ENCODE assay signal across 9 mouse cellular contexts in genomic region chr13:31518411-31518886, GRCm38 (mm10). TPM values are rescaled to one million over a fixed set of nuclear protein-coding genes. Genes with fewer than 3 reads are reported as not detected.
DNase-seq lines count a peak whose midpoint lies in the region; ATAC-seq and TF ChIP-seq lines count a peak whose summit lies in the region.
"Had no signal": no experiment of that assay in that cellular context is flagged by ENCODE, and none has a peak within 500 bp of the region (broad histone marks: within the 10 kb centered on the region; RNA-seq: fewer than 3 reads in every experiment).

No protein-coding gene starts in this region.

- H3K4me1 ChIP-seq in heart, embryonic 10.5 days = no peaks in the 10 kb centered on the region
- H3K4me1 ChIP-seq in small intestine, adult 2 months (ENCODE audit: control insufficient read depth, insufficient read depth, insufficient read length, low read length) = peaks cover 12% of the 10 kb centered on the region
- H3K4me1 ChIP-seq: embryonic facial prominence, embryonic 12.5 days had no signal

- ATAC-seq in megakaryocyte progenitor cell, adult 5-6 weeks (replicated peaks; ENCODE audit: poor library complexity) = no peak
- no peak for ATAC-seq in activated CD4-positive, CD25-positive, alpha-beta regulatory T cell, adult 4 months

- no peak for TF ChIP-seq POLR2A in small intestine, adult 2 months (IDR thresholded peaks at IDR 0.05; ENCODE audit: low read depth, low read length)

- TF ChIP-seq CTCF in small intestine, adult 2 months (IDR thresholded peaks at IDR 0.05; ENCODE audit: extremely low read depth, insufficient read length, insufficient replicate concordance, low read depth, low read length) = no peak

- H3K27ac ChIP-seq in heart, embryonic 10.5 days = no peak overlapping the region
- peak overlapping the region; percentile 60 for H3K27ac ChIP-seq in small intestine, adult 2 months (ENCODE audit: insufficient read depth, low read depth, low read length)
- H3K27ac ChIP-seq: embryonic facial prominence, embryonic 12.5 days had no signal

- WGBS in heart, embryonic 10.5 days = 73% methylated on average over 10 of the region's 10 CpGs
- WGBS in small intestine, adult 2 months = 20% methylated on average over 10 of the region's 10 CpGs

- peak; percentile 92 for DNase-seq in heart, adult 11 months
- DNase-seq in heart, embryonic 10.5 days (ENCODE audit: low spot score) = no peak
- peak; percentile 34 for DNase-seq in Muller cell, postnatal 12 days (ENCODE audit: inconsistent ontology term)
- peak; percentile 56 to 60 for DNase-seq in cerebellum, postnatal 36 days
- peak; percentile 46 for DNase-seq in kidney, postnatal 10 days

- no peak overlapping the region for H3K4me3 ChIP-seq in heart, embryonic 10.5 days
- H3K4me3 ChIP-seq in small intestine, adult 2 months (ENCODE audit: low read depth, low read length) = no peak overlapping the region
- H3K4me3 ChIP-seq: embryonic facial prominence, embryonic 12.5 days had no signal

- 0 out of 2 replicates have a peak, but pooled peaks cover 5% of the 10 kb centered on the region for H3K27me3 ChIP-seq in heart, embryonic 10.5 days (ENCODE audit: insufficient read depth, poor library complexity, severe bottlenecking)
- H3K27me3 ChIP-seq in small intestine, adult 2 months (ENCODE audit: control insufficient read depth, insufficient read depth, low read length) = no peaks in the 10 kb centered on the region
- H3K27me3 ChIP-seq: embryonic facial prominence, embryonic 12.5 days had no signal

- no peaks in the 10 kb centered on the region for H3K36me3 ChIP-seq in heart, embryonic 10.5 days
- no peaks in the 10 kb centered on the region for H3K36me3 ChIP-seq in small intestine, adult 2 months (ENCODE audit: control insufficient read depth, insufficient read depth, low read length)
- H3K36me3 ChIP-seq: embryonic facial prominence, embryonic 12.5 days had no signal

- H3K9me3 ChIP-seq in heart, embryonic 10.5 days = no peaks in the 10 kb centered on the region
- H3K9me3 ChIP-seq: embryonic facial prominence, embryonic 12.5 days had no signal

RNA-seq across cellular contexts. Expression of gene Foxq1, which starts 37.5 kb away (rescaled TPM):
- polyA plus RNA-seq in heart, embryonic 10.5 days (2016; fragmentation: Nextera tagmentation; extraction: Ambion mirVana) = 0.06 and 0.19 TPM in 2 replicates
- polyA plus RNA-seq in small intestine, adult 2 months (2012; rRNA removed) = 9.2 and 59.1 TPM in 2 replicates
- total RNA-seq in megakaryocyte progenitor cell, adult 5-6 weeks (2015) = not detected in 2 replicates
- 0.10 TPM in 1 of 2 replicates, not detected in the other for total RNA-seq in megakaryocyte progenitor cell, adult 5-6 weeks (2017)
- not detected for polyA plus RNA-seq in activated CD4-positive, CD25-positive, alpha-beta regulatory T cell, adult 4 months (2017; shearing (Covaris generic))

RNA-seq across cellular contexts. Expression of gene A530084C06Rik, which starts 40.7 kb away (rescaled TPM):
- polyA plus RNA-seq in heart, embryonic 10.5 days (2016; fragmentation: Nextera tagmentation; extraction: Ambion mirVana) = not detected in 2 replicates
- polyA plus RNA-seq in small intestine, adult 2 months (2012; rRNA removed) = 0.56 and 0.88 TPM in 2 replicates
- not detected in 2 replicates for total RNA-seq in megakaryocyte progenitor cell, adult 5-6 weeks (2015)
- not detected in 2 replicates for total RNA-seq in megakaryocyte progenitor cell, adult 5-6 weeks (2017)
- not detected for polyA plus RNA-seq in activated CD4-positive, CD25-positive, alpha-beta regulatory T cell, adult 4 months (2017; shearing (Covaris generic))
- polyA plus RNA-seq: embryonic facial prominence, embryonic 12.5 days had no signal
